Mouse (Mus musculus): ENCODE measurements around the gene Cpz.

DNA sequence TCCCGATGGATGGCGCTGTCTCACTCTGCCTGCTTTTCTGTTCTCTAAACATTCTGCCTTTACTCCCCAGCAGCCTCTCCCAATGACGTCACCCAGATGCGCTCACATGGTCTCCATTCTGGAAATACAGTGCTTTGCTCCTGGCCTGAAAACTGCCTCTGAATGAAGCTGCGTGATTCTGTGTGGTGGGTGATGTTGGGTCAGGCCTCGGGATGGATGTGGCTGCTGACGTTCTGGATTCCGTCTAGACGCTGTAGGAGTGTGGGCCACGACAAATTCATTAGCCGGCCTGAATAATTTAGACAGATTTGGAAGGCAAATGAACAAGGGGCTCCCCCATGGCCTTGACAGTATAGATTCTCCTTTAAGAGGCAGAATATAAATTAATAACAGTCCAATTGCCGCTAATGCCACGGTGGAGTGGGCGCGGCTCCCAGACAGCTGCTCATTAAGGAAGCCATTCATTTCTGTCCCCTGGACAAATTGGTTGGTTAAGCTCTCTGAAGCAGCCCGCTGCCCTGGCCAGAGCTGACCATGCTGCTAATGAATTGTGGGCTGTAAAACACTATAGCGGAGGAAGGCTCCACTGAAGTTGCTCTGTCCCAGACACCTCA lies 71.2 kb downstream of the Cpz start:
- no peak for TF ChIP-seq CTCF (IDR thresholded peaks at IDR 0.05)
- TF ChIP-seq EP300 (IDR thresholded peaks at IDR 0.05), result no peak
